Mouse (Mus musculus) thymus, adult 2 months (tissue): Measurements from ENCODE around the gene Dhx35.

Experiments used
- CTCF ChIP-seq: fragments of 200-500 bp; IDR thresholded peaks from 2 replicates; pipeline ENCODE4 v1.5.1; 2012; ENCODE audit warnings: mild to moderate bottlenecking, control low read depth, low read length, moderate library complexity, borderline replicate concordance; ENCODE audit not compliant: control insufficient read depth, poor library complexity, insufficient read depth; ENCODE audit errors: extremely low read depth
- POLR2A ChIP-seq: fragments of 200-500 bp; IDR thresholded peaks from 2 replicates; pipeline ENCODE4 v1.6.1; 2012; ENCODE audit warnings: mild to moderate bottlenecking, low read length, control low read depth, moderate library complexity; ENCODE audit not compliant: control insufficient read depth, poor library complexity, insufficient read depth; ENCODE audit errors: extremely low read depth

GRCm38 (mm10) chr2:158865358-158865757 is 70.8 kb downstream of the Dhx35 start:
- TF ChIP-seq CTCF: peak; percentile 97
- TF ChIP-seq POLR2A: no peak
